Comparison of ENCODE assay signal across 13 mouse cellular contexts in genomic region chr4:41478751-41479455, GRCm38 (mm10). TPM values are rescaled to one million over a fixed set of nuclear protein-coding genes. Genes with fewer than 3 reads are reported as not detected.
A peak's percentile ranks its signal among the peaks of the same experiment; 100 is the strongest.
DNase-seq lines count a peak whose midpoint lies in the region; ATAC-seq and TF ChIP-seq lines count a peak whose summit lies in the region.
"Had no signal": no experiment of that assay in that cellular context is flagged by ENCODE, and none has a peak within 500 bp of the region (broad histone marks: within the 10 kb centered on the region; RNA-seq: fewer than 3 reads in every experiment).

No protein-coding gene starts in this region.

- H3K27me3 ChIP-seq in heart, embryonic 14.5 days (ENCODE audit: control insufficient read depth, insufficient read depth, low read length) = no peaks in the 10 kb centered on the region
- no peaks in the 10 kb centered on the region for H3K27me3 ChIP-seq in lung, embryonic 14.5 days (ENCODE audit: insufficient read depth, low read length)
- H3K27me3 ChIP-seq in stomach, embryonic 14.5 days (ENCODE audit: control insufficient read depth, insufficient read depth, low read length) = no peaks in the 10 kb centered on the region
- H3K27me3 ChIP-seq: midbrain, embryonic 12.5 days had no signal

- no peaks in the 10 kb centered on the region for H3K9me3 ChIP-seq in heart, embryonic 14.5 days (ENCODE audit: control insufficient read depth, low read length)
- no peaks in the 10 kb centered on the region for H3K9me3 ChIP-seq in lung, embryonic 14.5 days (ENCODE audit: low read depth, low read length)
- H3K9me3 ChIP-seq in stomach, embryonic 14.5 days (ENCODE audit: control insufficient read depth, low read depth, low read length) = no peaks in the 10 kb centered on the region
- H3K9me3 ChIP-seq: midbrain, embryonic 12.5 days had no signal

- peaks cover 7% of the 10 kb centered on the region; the same call in 1 of the 2 replicates for H3K36me3 ChIP-seq in heart, embryonic 14.5 days (ENCODE audit: control insufficient read depth, insufficient read depth, low read length)
- H3K36me3 ChIP-seq in lung, embryonic 14.5 days (ENCODE audit: insufficient read depth) = peaks cover 8% of the 10 kb centered on the region; the same call in 1 of the 2 replicates
- peaks cover 4% of the 10 kb centered on the region; the same call in 1 of the 2 replicates for H3K36me3 ChIP-seq in stomach, embryonic 14.5 days (ENCODE audit: control insufficient read depth, insufficient read depth, low read length)

- no peak for DNase-seq in heart, adult 9 months (ENCODE audit: low spot score in 2 of 2)
- DNase-seq in lung, embryonic 14.5 days = no peak
- DNase-seq in lung, postnatal 25 days (ENCODE audit: low spot score) = no peak
- DNase-seq in brain, embryonic 14.5 days (ENCODE audit: low read depth) = no peak
- no peak for DNase-seq in gastrocnemius, adult 18-20 months (ENCODE audit: low spot score)
- DNase-seq: adrenal gland, adult 2 months; cerebellum, postnatal 10 days; kidney, adult 2 months; thymus, postnatal 14 days had no signal

- no peak overlapping the region for H3K4me3 ChIP-seq in heart, embryonic 14.5 days (ENCODE audit: control insufficient read depth in 1 of 2, insufficient read depth in 1 of 2, low read depth in 1 of 2, low read length in 2 of 2)
- H3K4me3 ChIP-seq in lung, embryonic 14.5 days (ENCODE audit: low read depth, low read length) = no peak overlapping the region
- H3K4me3 ChIP-seq in stomach, embryonic 14.5 days (ENCODE audit: low read depth, low read length) = no peak overlapping the region
- H3K4me3 ChIP-seq: midbrain, embryonic 12.5 days had no signal

- H3K27ac ChIP-seq in heart, embryonic 14.5 days (replicated peaks in 1 of 2; ENCODE audit: control insufficient read depth in 1 of 2, insufficient read depth in 1 of 2, low read depth in 2 of 2, low read length in 2 of 2) = no peak overlapping the region
- H3K27ac ChIP-seq in lung, embryonic 14.5 days (ENCODE audit: low read depth) = no peak overlapping the region
- H3K27ac ChIP-seq in stomach, embryonic 14.5 days (ENCODE audit: low read length) = peak overlapping the region; percentile 40; the same call in 1 of the 2 replicates
- H3K27ac ChIP-seq: midbrain, embryonic 12.5 days had no signal

- no peak overlapping the region for H3K9ac ChIP-seq in heart, embryonic 14.5 days (ENCODE audit: low read length)
- H3K9ac ChIP-seq in lung, embryonic 14.5 days = no peak overlapping the region
- no peak overlapping the region for H3K9ac ChIP-seq in stomach, embryonic 14.5 days (replicated peaks; ENCODE audit: low read depth, low read length)
- H3K9ac ChIP-seq: midbrain, embryonic 12.5 days had no signal

- no peak overlapping the region for H3K4me2 ChIP-seq in heart, embryonic 14.5 days (ENCODE audit: low read length)
- no peak overlapping the region for H3K4me2 ChIP-seq in lung, embryonic 14.5 days
- H3K4me2 ChIP-seq in stomach, embryonic 14.5 days (replicated peaks; ENCODE audit: low read depth, low read length) = no peak overlapping the region
- H3K4me2 ChIP-seq: midbrain, embryonic 12.5 days had no signal

- H3K4me1 ChIP-seq in heart, embryonic 14.5 days (ENCODE audit: control insufficient read depth in 2 of 2, insufficient read depth in 2 of 2, low read length in 2 of 2) = peaks cover 5 to 6% of the 10 kb centered on the region in 2 experiments; a peak in 1 of 4 replicates
- H3K4me1 ChIP-seq in lung, embryonic 14.5 days (ENCODE audit: insufficient read depth) = no peaks in the 10 kb centered on the region
- peaks cover 16% of the 10 kb centered on the region for H3K4me1 ChIP-seq in stomach, embryonic 14.5 days (ENCODE audit: control insufficient read depth, insufficient read depth, low read length)
- H3K4me1 ChIP-seq: midbrain, embryonic 12.5 days had no signal

- TF ChIP-seq POLR2A in brain, embryonic 14.5 days (IDR thresholded peaks at IDR 0.05; ENCODE audit: borderline replicate concordance, extremely low read depth, insufficient read depth, insufficient read length, poor library complexity, severe bottlenecking) = no peak

- TF ChIP-seq CTCF in lung, embryonic 14.5 days (IDR thresholded peaks at IDR 0.05; ENCODE audit: low read depth) = peak; percentile 12; the same call in 1 of the 2 replicates
- peak; percentile 37; the same call in 1 of the 2 replicates for TF ChIP-seq CTCF in brain, embryonic 14.5 days (IDR thresholded peaks at IDR 0.05; ENCODE audit: borderline replicate concordance, extremely low read depth, insufficient read depth, insufficient read length)

- WGBS in heart, embryonic 14.5 days = 58% methylated on average over 4 of the region's 4 CpGs
- 70% methylated on average over 4 of the region's 4 CpGs for WGBS in lung, embryonic 14.5 days
- 59% methylated on average over 4 of the region's 4 CpGs for WGBS in stomach, embryonic 14.5 days

- ATAC-seq in heart, embryonic 14.5 days (ENCODE audit: insufficient number of reproducible peaks, insufficient read depth, low FRiP score, low read depth) = 0 out of 2 replicates have a peak, but pooled peaks have one; percentile 23
- no peak for ATAC-seq in lung, embryonic 14.5 days (ENCODE audit: insufficient read depth)
- ATAC-seq in stomach, embryonic 14.5 days (ENCODE audit: insufficient number of reproducible peaks, insufficient read depth, low FRiP score, low read depth) = no peak

RNA-seq across cellular contexts. Expression of gene Nudt2, which starts 14.0 kb away (rescaled TPM):
- 41.3 and 43.9 TPM in 2 replicates for polyA plus RNA-seq in heart, embryonic 14.5 days (2014; fragmentation: Nextera tagmentation; extraction: Ambion mirVana)
- polyA plus RNA-seq in lung, embryonic 14.5 days (2014; fragmentation: Nextera tagmentation; extraction: Ambion mirVana) = 55.1 and 59.7 TPM in 2 replicates
- 37.8 and 41.5 TPM in 2 replicates for polyA plus RNA-seq in brain, embryonic 14.5 days (2012; rRNA removed)
- 47.7 and 50.6 TPM in 2 replicates for polyA plus RNA-seq in stomach, embryonic 14.5 days (2014; fragmentation: Nextera tagmentation; extraction: Ambion mirVana)
- 10 to 100 TPM; 26.5 to 28.8 TPM for total RNA-seq in gastrocnemius, adult 18-20 months (2021)

RNA-seq across cellular contexts. Expression of gene Kif24, which starts 14.2 kb away (rescaled TPM):
- polyA plus RNA-seq in heart, embryonic 14.5 days (2014; fragmentation: Nextera tagmentation; extraction: Ambion mirVana) = 2.2 and 4.3 TPM in 2 replicates
- 8.1 and 8.6 TPM in 2 replicates for polyA plus RNA-seq in lung, embryonic 14.5 days (2014; fragmentation: Nextera tagmentation; extraction: Ambion mirVana)
- 4.2 TPM in 2 replicates for polyA plus RNA-seq in brain, embryonic 14.5 days (2012; rRNA removed)
- 7.4 and 8.0 TPM in 2 replicates for polyA plus RNA-seq in stomach, embryonic 14.5 days (2014; fragmentation: Nextera tagmentation; extraction: Ambion mirVana)
- under 1 TPM; 0.21 to 0.32 TPM for total RNA-seq in gastrocnemius, adult 18-20 months (2021)

RNA-seq across cellular contexts. Expression of gene AI464131, which starts 24.0 kb away (rescaled TPM):
- polyA plus RNA-seq in heart, embryonic 14.5 days (2014; fragmentation: Nextera tagmentation; extraction: Ambion mirVana) = 2.8 TPM in 2 replicates
- polyA plus RNA-seq in lung, embryonic 14.5 days (2014; fragmentation: Nextera tagmentation; extraction: Ambion mirVana) = 3.3 and 3.6 TPM in 2 replicates
- 4.0 and 8.3 TPM in 2 replicates for polyA plus RNA-seq in brain, embryonic 14.5 days (2012; rRNA removed)
- 4.6 and 4.8 TPM in 2 replicates for polyA plus RNA-seq in stomach, embryonic 14.5 days (2014; fragmentation: Nextera tagmentation; extraction: Ambion mirVana)
- total RNA-seq in gastrocnemius, adult 18-20 months (2021) = 10 to 100 TPM; 57.2 to 76.3 TPM

RNA-seq across cellular contexts. Expression of gene 1110017D15Rik, which starts 38.2 kb away (rescaled TPM):
- 0.30 TPM in 1 of 2 replicates, not detected in the other for polyA plus RNA-seq in heart, embryonic 14.5 days (2014; fragmentation: Nextera tagmentation; extraction: Ambion mirVana)
- 0.46 and 0.92 TPM in 2 replicates for polyA plus RNA-seq in lung, embryonic 14.5 days (2014; fragmentation: Nextera tagmentation; extraction: Ambion mirVana)
- polyA plus RNA-seq in brain, embryonic 14.5 days (2012; rRNA removed) = 8.3 and 10.3 TPM in 2 replicates
- polyA plus RNA-seq in stomach, embryonic 14.5 days (2014; fragmentation: Nextera tagmentation; extraction: Ambion mirVana) = 0.98 and 1.8 TPM in 2 replicates
- not detected for total RNA-seq in gastrocnemius, adult 18-20 months (2021)
- total RNA-seq: heart, postnatal 4 days had no signal
